Mouse (Mus musculus) megakaryocyte progenitor cell, adult 5-6 weeks (primary cell): ENCODE measurements at regions not wholly inside any gene's neighbourhood (a gene's known extent, or its start where the extent isn't known, plus 50 kb on each side); places are given as distances from the start of the nearest gene placed in this dataset.

Experiments
- ATAC-seq: replicated peaks from 2 replicates; pipeline ENCODE4 v1.8.0; 2016; ENCODE audit warnings: mild to moderate bottlenecking, moderate TSS enrichment, inconsistent platforms; ENCODE audit not compliant: poor library complexity

- ATAC-seq: no peak
Observed at GRCm38 (mm10) chr4:105968324-105968723, 178.7 kb downstream of the Gm12728 start.

DNA sequence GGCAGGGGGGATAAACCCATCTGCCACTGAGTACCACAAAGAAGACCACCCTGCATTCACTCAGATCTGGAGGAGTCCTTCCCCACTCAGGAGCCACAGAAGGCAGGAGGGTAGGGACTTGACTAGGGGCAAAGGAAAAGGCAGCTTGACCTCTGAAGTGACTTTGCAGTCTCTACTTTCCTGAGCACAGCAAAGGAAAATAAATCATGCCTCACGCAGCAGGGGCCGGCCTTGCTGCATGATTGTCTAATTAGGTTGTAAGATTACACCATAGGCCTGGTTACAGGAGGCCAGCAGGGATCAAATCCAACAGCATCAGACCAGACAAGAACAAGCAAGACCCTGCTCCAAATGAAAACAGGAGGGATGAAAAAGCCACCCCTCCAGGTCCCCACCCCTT is 180.0 kb downstream of the Gm12728 start:
- no peak for ATAC-seq

DNA sequence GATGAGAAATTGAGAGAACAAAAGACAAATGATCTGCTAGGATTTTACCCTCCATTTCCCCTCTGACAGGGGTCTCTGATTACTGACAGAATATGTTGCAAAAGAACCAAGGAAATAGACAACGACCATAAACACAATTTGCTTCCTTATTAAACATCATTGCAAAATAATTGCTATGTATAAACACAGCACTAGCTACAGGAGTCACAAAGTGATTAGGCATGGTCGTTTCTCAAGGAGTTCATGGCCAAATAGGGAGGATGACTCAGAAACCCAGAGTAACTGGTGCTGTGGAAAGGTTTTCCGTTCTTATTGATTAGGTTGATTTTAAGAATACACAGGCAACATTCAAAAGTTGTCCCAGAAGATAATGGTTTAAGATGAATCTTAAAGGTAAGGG is 180.4 kb downstream of the Gm12728 start:
- ATAC-seq: no peak

GRCm38 (mm10) chr4:105972736-105973135 is 183.1 kb downstream of the Gm12728 start:
- ATAC-seq: no peak

DNA sequence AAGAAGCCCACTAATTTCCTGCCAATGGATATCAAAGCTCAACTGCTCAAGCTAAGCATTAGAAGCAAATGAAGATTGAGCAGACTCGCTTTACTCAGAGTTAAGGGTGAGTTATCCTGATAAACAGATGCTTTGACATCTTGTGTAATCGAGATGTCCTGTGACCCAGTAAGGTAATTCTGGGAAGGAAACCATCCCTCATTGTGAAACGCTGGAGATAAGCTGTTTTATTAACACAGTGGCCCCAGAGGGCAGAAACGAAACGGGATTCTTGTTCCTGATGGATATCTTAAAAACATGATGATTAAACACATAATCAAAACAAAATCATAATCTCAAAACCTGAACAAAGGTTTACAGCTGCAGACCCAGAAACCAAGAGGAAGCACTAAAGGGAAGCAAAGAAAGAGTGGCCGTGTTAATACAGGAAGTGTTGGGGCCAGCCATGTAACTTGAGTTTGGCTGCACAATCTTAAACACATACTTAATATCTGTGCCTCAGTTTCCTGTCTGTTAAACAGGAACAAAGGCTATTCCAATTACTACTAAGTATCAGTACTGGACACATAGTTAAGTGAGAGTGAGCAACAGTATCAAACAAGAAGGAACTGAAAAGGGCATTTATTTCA is 184.2 kb downstream of the Gm12728 start:
- ATAC-seq: peak; percentile 65

DNA sequence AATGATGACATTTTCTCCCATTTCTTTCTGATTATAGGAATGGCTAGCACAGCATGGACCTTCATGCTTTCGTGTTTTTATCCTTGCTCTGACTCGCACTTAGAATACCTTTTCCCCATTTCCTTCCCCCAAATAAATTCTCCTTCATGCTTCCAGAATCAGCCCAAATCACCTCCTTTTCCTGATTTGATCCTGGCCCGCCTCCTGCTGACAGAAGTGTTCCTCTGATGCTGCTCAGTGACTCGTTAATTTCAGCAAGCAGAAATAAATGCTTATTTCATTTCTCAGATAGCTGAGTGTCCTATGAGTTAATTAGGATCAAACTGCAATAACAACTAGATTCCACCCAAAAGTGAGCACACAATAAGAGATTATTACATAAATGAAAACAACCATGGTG is 185.3 kb downstream of the Gm12728 start:
- no peak for ATAC-seq

- ATAC-seq: no peak
Observed at GRCm38 (mm10) chr4:105979048-105979447, 189.4 kb downstream of the Gm12728 start.

DNA sequence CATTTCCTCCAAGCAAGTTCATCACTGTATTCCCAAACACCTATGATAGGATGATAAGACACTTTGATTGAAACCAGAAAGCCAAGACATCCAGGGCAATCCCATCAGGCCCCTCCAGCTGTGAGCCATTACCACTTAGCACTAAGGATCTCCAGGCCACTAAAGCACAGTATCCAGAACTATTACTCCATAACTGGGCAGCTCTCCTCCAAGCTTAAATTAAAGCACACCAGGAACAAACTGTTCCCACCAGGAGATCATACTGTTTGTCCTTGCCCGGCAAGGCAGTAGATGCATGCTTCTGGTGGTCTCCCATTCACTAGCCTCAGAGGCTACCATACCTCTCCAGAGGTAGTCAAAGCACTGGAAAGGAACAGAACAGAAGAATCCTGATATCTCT is 193.3 kb downstream of the Gm12728 start:
- ATAC-seq: no peak

GRCm38 (mm10) chr4:105987963-105988602 is 198.4 kb downstream of the Gm12728 start:
- no peak for ATAC-seq

DNA sequence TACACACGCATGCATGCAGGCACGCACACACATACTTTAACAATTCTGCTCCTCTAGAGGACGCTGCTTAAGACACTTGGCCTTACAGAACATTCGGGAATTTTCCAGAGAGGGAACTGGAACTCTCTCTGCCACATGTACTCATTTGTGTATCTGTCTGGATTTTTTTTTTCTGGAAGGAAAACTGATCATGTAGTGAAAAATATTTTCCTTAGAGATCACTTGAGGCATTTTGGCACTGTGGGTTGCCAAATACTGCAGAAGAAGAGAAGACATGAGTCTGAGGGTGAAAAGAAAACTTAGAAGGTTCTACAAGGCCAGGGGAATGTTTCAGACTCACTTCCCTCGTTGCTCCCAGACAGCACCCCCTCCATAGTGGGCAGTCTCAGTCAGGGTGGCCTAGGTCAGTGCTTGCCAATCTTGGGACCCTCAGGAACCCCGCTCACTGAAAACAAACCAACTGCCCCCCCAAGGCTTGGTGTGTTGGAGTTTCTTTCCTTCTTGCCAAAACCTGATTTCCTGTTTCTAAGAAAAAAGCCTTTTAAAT is 203.0 kb downstream of the Gm12728 start:
- no peak for ATAC-seq

DNA sequence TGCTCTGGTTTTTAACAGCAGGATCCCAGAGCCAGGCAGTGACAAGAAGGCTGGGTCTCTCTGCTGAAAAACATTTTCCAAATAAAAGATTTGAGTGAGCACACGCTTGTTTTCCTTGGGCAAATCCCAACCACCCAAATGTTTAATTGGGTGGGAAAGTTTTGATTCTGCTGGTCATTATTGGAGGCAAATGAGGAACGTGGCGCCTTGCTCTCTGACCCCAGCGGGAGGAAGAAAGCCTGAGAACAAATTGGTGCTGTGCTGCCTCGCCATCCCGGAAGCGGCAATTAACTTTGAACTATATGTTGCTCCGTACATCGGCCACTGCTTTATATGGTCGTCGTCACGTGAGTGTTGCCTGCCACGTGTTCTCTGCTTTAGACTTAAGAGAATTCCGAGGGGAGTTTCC is 204.7 kb downstream of the Gm12728 start:
- no peak for ATAC-seq

DNA sequence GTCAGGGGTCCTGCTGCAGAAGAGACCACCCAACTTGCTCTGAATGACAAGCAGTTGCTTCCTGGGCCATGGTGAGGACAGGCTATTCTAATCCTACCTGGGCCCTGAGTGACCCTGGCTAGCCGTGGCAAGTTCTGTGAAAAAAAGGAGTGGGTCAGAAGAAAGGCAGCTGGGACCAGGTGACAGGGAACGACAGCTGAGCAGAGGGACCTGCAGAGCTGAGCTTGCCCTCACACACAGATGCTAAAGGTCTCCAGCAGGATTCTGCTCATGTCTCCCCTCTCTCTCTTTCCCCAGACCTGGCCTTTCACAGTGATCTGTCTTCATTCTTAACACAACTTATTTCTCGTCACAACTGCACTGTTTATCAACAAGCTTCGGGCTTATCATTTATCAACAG is 206.4 kb downstream of the Gm12728 start:
- ATAC-seq: no peak

- ATAC-seq: peak; percentile 72
Observed at GRCm38 (mm10) chr4:105996893-105997630, 207.4 kb downstream of the Gm12728 start.

DNA sequence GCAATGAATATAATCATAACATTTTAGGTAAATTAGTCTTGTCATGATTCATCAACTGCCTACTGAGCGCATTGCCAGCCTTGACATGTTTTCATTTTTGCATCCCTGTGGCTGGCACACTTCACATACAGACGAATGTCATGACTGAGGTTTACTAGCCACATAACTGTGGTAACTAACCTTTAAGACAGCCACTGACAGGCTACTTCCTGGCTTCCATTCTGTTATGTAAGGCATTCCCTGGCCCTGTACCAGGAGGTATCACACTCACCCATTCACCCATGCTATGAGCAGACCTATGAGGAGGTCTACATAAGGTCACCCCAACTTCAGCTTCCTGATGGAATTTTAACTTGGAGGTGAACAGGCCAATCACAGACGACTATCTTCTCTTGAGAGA is 212.8 kb downstream of the Gm12728 start:
- no peak for ATAC-seq

GRCm38 (mm10) chr4:106005936-106006335 is 216.3 kb downstream of the Gm12728 start:
- ATAC-seq: no peak

DNA sequence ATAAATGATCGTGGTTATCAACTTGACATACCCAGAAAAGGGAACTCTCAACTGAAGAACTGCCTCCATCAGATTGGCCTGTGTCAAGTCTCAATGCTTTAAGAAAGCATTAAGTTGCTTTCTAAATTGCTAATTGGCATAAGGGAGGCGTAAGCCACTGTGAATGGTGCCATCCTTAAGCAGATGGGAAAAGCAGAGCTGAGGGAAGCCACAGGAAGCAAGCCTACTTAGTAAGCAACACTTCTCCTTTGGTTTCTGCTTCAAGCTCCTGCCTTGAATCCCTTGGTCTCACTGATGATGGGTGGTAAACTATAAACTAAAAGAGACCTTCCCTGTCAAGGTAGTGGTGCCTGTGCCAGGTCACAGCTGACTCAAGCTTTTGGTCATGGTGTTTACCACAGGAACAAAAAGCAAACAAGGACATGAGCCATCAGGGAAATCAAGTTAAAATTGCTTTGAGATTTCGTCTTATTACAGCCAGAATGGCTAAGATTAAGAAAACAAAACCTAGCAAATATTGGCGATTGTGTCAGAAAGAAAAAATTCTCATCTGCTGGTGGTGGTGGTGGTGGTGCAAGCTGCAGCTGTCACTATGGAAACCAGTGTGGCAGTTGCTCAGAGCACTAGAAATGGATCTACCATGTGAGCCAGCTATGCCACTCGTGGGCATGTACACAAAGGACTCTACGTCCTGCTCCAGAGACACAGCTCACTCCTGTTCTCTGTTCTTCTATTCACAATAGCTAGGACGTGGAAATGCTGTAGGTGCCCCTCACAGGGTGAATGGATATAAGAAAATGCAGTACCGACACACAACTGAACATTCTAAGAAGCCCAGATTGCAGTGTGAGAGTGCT is 217.9 kb downstream of the Gm12728 start:
- ATAC-seq: no peak

- no peak for ATAC-seq
Observed at GRCm38 (mm10) chr4:106017065-106017646, 227.5 kb downstream of the Gm12728 start.

DNA sequence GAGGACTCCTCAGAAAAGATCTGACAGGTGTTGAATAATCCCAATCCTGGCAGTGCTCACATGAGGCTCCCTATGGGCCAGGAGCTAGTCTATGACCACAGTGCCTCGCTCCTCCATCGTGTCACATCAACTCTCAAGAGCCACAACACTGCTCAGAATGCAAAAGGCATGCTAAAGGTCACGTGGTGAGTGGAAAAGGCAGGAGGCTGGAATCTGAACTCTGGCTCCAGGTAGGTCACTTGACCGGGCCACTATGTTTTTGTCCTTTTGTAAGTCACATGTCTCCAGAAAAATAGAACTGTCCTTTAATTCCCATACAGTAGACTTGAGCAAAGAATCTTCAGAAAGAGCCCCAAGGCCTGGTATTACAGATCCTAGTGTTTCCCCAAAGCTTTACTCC is 229.3 kb downstream of the Gm12728 start:
- no peak for ATAC-seq

GRCm38 (mm10) chr4:106020338-106020737 is 230.7 kb downstream of the Gm12728 start:
- no peak for ATAC-seq

GRCm38 (mm10) chr4:106024591-106024990 is 234.9 kb downstream of the Gm12728 start:
- ATAC-seq: no peak
